Mouse (Mus musculus) olfactory bulb, adult 2 months (tissue): ENCODE results near the gene Cytip.

ENCODE experiments used
- CTCF ChIP-seq: fragments of 200-500 bp; IDR thresholded peaks from 2 replicates; pipeline ENCODE4 v1.5.1; 2012; ENCODE audit warnings: low read depth, mild to moderate bottlenecking, low read length, moderate library complexity; ENCODE audit not compliant: insufficient read depth
- POLR2A ChIP-seq: fragments of 200-500 bp; IDR thresholded peaks from 2 replicates; pipeline ENCODE4 v1.6.1; 2012; ENCODE audit warnings: mild to moderate bottlenecking, low read depth, low read length, moderate library complexity; ENCODE audit not compliant: insufficient read depth

DNA sequence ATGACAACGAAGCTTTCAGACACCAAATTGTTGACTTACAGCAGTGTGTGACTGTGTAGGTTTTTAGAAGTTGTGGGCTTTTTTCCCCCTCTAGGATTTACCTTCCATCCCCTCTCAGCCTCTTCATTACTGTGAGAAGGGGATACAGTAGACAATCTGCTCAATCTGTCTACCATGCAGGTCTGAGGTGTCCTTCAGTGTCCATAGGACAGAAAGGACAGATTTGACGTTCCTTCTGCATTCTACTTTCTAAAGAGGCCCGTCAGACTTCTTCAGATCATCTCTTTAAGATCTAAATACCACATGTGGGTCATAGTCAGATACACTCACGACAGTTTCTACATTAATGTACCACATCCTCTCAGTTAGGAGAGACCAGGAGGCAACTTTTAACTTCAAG, 33.5 kb downstream of the Cytip start:
- no peak for TF ChIP-seq POLR2A
- TF ChIP-seq CTCF, result no peak
